Mouse (Mus musculus) effector memory CD4-positive, alpha-beta T cell, adult 5 months (primary cell): ENCODE measurements around the gene Mtmr14. TPM values are rescaled to one million over a fixed set of nuclear protein-coding genes. Genes with fewer than 3 reads are reported as not detected.

ENCODE experiments used
- polyA plus RNA-seq: library from polyadenylated mRNA; unstranded; fragments of 100-300 nt; shearing (Covaris generic); gene quantifications from one replicate; pipeline ENCODE4 v1.2.1, GENCODE M21; 2017

Gene Mtmr14
- 50.4 TPM for polyA plus RNA-seq

GRCm38 (mm10) chr6:113237542-113238270 is at the start of gene Mtmr14:
Mtmr14 (plus strand) TSS chr6:113237843.

DNA sequence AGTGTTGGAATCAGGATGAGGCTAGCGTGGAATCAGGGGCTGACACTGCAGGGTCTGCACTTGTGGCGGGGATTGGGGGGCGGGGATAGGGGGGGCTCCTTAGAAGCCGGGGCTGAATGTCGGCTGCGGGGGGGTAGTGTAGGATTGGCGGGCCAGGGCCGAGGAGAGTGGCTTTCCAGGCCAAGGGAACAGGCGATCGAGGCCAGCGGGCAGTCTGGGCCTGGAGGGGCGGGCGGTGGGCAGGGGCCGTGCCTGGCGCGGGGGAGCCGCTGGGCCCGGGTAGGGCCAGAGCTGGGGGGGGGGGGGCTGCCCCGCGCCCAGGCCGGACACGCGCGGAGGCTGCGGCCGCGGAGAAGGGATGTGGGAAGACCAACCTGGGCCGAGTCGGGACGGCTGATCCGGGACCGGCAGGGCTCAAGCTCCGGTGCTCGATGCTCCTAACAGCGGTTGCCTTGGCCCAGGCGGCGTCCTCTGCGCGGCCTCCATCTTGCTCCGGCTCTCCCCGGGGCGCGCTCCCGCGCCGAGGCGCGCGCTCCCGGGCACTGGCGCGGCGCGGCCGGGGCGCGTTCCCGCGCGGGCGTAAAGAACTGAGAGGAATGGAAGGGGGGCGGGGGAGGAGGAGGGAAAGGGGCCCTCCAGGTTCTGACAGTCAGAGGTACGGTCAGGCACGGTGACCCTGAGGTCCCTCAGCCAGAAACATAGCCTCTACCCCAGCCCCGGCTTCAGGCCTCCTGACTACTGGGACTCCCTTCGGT is 42.6 kb upstream of the Mtmr14 start, which contains the start of gene Lhfpl4:
Lhfpl4 (minus strand) TSS at position 544 of the 755 bp plus-strand sequence.

DNA sequence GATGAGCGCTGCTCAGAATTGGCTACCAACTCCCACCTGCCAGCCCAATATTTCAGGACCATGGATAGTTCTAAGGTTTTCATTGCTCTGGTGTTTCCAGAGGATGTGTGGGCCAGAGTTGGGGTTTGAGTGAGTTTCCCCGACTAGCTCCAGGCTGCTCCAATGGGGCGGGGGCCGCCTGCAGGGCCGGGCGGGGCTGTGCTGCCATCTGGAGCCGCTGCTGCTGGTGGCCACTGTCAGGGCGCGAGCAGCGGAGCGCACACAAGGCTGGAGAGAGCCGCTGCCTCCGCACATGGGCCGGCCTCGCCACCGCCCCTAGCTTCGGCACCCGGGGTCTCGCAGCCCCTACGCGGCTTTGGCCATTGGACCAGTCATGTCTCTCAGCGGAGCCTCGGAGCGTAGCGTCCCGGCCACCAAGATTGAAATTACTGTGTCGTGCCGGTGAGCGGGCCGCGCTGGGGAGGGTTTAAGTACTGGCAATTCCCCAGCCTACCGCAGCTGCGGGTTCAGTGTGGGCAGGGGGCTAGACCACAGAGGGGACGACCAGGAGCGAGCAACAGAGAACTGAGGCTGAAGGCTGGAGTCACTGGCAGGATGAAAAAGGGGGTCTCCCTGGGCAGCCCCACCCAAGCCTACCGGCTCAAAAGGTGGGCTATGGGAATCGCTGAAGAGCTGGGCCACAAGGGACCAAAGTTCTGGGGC is 44.6 kb downstream of the Mtmr14 start, which contains the start of gene Cpne9:
Cpne9 (plus strand) TSS at position 207 of the 702 bp plus-strand sequence.

GRCm38 (mm10) chr6:113306986-113307349 is 69.3 kb downstream of the Mtmr14 start, which contains the start of gene Brpf1:
Brpf1 (plus strand) TSS chr6:113307137.

GRCm38 (mm10) chr6:113326533-113327315 is 89.1 kb downstream of the Mtmr14 start, which contains the start of gene Ogg1:
Ogg1 (plus strand) TSS chr6:113326972.

Other genes starting within 250 kb of the Mtmr14 start
- 42.7 TPM for gene Thumpd3, start 191.6 kb upstream of the Mtmr14 start, polyA plus RNA-seq
- gene Setd5, start 160.5 kb upstream of the Mtmr14 start, polyA plus RNA-seq = 54.1 TPM
- 0.62 TPM for gene Lhfpl4, start 42.5 kb upstream of the Mtmr14 start, polyA plus RNA-seq
- not detected for gene Cpne9, start 44.5 kb downstream of the Mtmr14 start, polyA plus RNA-seq
- gene Brpf1, start 69.3 kb downstream of the Mtmr14 start, polyA plus RNA-seq = 50.9 TPM
- gene Ogg1, start 89.1 kb downstream of the Mtmr14 start, polyA plus RNA-seq = 4.6 TPM
- 0.47 TPM for gene Camk1, start 106.1 kb downstream of the Mtmr14 start, polyA plus RNA-seq
- gene Tada3, start 140.0 kb downstream of the Mtmr14 start, polyA plus RNA-seq = 28.9 TPM
- 335 TPM for gene Arpc4, start 140.3 kb downstream of the Mtmr14 start, polyA plus RNA-seq
- gene Ttll3, start 151.4 kb downstream of the Mtmr14 start, polyA plus RNA-seq = 12.0 TPM
- 11.5 TPM for gene Rpusd3, start 181.5 kb downstream of the Mtmr14 start, polyA plus RNA-seq
- not detected for gene Cidec, start 197.9 kb downstream of the Mtmr14 start, polyA plus RNA-seq
- gene Jagn1, start 204.7 kb downstream of the Mtmr14 start, polyA plus RNA-seq = 18.1 TPM
- gene Il17re, start 220.6 kb downstream of the Mtmr14 start, polyA plus RNA-seq = 0.22 TPM
- not detected for gene Il17rc, start 233.6 kb downstream of the Mtmr14 start, polyA plus RNA-seq
- 5.5 TPM for gene Creld1, start 245.5 kb downstream of the Mtmr14 start, polyA plus RNA-seq